Mouse (Mus musculus) liver, postnatal 0 days (tissue): ENCODE results near the gene Ccdc155. TPM values are rescaled to one million over a fixed set of nuclear protein-coding genes. Genes with fewer than 3 reads are reported as not detected.

Experiments used
- ATAC-seq: fragments of 200-750 bp; cut with Nextera tagmentation; 2 replicates; pipeline ENCODE4 v1.8.0; 2017; ENCODE audit warnings: mild to moderate bottlenecking, moderate library complexity
- DNase-seq: peaks from one replicate; pipeline ENCODE4 v3.0.0-alpha.2; 2016
- H3K27ac ChIP-seq: fragments of 300-500 bp; sonication (generic); 2 replicates; pipeline ENCODE4 v1.5.1; 2014; ENCODE audit warnings: antibody characterized with exemption, moderate library complexity, mild to moderate bottlenecking, low read depth
- H3K27me3 ChIP-seq: fragments of 300-500 bp; sonication (generic); 2 replicates; pipeline ENCODE4 v1.6.1; 2014; ENCODE audit warnings: low read length, control low read depth, mixed read lengths; ENCODE audit not compliant: insufficient read depth
- H3K36me3 ChIP-seq: fragments of 300-500 bp; sonication (generic); replicated peaks from 2 replicates; pipeline ENCODE4 v1.6.1; 2014; ENCODE audit warnings: mild to moderate bottlenecking, control low read depth, low read length, moderate library complexity, mixed read lengths; ENCODE audit not compliant: insufficient read depth
- H3K4me1 ChIP-seq: fragments of 300-500 bp; sonication (generic); 2 replicates; pipeline ENCODE4 v1.6.1; 2014; ENCODE audit warnings: antibody characterized with exemption, mild to moderate bottlenecking, control low read depth; ENCODE audit not compliant: insufficient read depth
- H3K4me2 ChIP-seq: fragments of 300-500 bp; sonication (generic); 2 replicates; pipeline ENCODE4 v1.6.1; 2014; ENCODE audit warnings: low read depth, mild to moderate bottlenecking, low read length, moderate library complexity, mixed read lengths
- H3K4me3 ChIP-seq: fragments of 300-500 bp; sonication (generic); 2 replicates; pipeline ENCODE4 v1.5.1; 2014; ENCODE audit warnings: low read depth, low read length
- H3K9ac ChIP-seq: fragments of 300-500 bp; sonication (generic); replicated peaks from 2 replicates; pipeline ENCODE4 v1.6.1; 2014; ENCODE audit warnings: mild to moderate bottlenecking, moderate library complexity
- H3K9me3 ChIP-seq: fragments of 300-500 bp; sonication (generic); 2 replicates; pipeline ENCODE4 v1.6.1; 2016; ENCODE audit warnings: mild to moderate bottlenecking, control low read depth, low read length, mixed read lengths
- CTCF ChIP-seq: sonication (generic); IDR thresholded peaks from 2 replicates; pipeline ENCODE4 v1.5.1; 2016; ENCODE audit warnings: antibody characterized with exemption, low read depth
- EP300 ChIP-seq: IDR thresholded peaks from 2 replicates; pipeline ENCODE4 v1.6.1; 2016; ENCODE audit warnings: antibody characterized with exemption, low read depth, mild to moderate bottlenecking
- WGBS: fragments of 180-500 bp; shearing (Covaris S2); extraction: QIAGEN DNeasy Blood & Tissue Kit; methylation state at CpG from one replicate; pipeline ENCODE4 v1.1.7; 2014; ENCODE audit not compliant: insufficient replicate concordance; 5-methylcytosine and 5-hydroxymethylcytosine counted together
- polyA plus RNA-seq: library from polyadenylated mRNA; unstranded; fragments of >200 nt; fragmentation: Nextera tagmentation; extraction: Ambion mirVana; gene quantifications from 2 replicates; pipeline ENCODE4 v1.2.1, GENCODE M21; 2015

Gene Ccdc155
- polyA plus RNA-seq, 1 experiment from 2014 or later, result not detected

DNA sequence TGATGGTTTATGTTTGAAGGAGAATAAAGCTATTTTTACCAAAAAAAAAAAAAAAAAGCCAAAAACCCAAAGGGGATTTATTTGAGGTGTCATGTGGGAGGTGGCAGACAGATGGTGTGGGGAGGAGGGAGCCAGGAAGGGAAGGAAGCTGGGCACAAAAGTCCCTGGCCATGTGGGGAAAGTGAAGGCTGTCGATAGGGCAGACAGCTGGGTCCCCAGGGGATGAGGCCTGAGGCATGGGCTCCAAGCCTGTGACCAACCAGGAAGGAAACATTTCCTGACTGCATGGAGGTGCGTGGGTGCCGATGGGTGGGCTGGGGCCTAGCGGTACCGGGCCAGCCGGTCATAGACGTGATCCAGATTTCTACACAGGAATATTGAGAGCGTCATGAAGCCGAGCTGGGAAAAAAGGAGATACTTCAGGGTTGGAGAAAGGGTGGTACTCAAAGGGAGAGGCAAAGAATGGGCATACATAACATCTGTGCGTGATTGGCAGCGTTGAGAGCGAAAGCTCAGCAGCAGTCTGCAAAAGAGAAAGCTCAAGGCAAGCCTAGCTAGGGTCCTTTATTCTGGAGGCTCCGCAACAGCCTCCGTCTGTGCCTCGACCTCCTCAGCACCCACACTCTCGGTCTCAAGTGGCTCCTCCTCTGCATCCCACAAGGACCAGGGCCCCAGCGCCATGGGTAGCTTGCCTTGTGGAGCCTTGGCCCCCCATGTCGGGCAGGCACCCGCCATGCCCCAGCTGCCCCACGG lies 29.1 kb upstream of the Ccdc155 start:
- Histone ChIP-seq H3K9ac (no peak overlapping the region), H3K4me1 (peaks cover 22% of the 10 kb centered on the region), H3K27ac (no peak overlapping the region), H3K4me2 (peak overlapping the region; percentile 33; the same call in 1 of the 2 replicates), H3K9me3 (no peaks in the 10 kb centered on the region), H3K27me3 (no peaks in the 10 kb centered on the region), H3K4me3 (no peak overlapping the region), H3K36me3 (peaks cover 11% of the 10 kb centered on the region)
- DNase-seq (peak; percentile 16), ATAC-seq (peak; percentile 17; the same call in 1 of the 2 replicates)
- TF ChIP-seq EP300 (no peak), CTCF (no peak)
- 49% methylated on average over 18 of the region's 20 CpGs for WGBS

DNA sequence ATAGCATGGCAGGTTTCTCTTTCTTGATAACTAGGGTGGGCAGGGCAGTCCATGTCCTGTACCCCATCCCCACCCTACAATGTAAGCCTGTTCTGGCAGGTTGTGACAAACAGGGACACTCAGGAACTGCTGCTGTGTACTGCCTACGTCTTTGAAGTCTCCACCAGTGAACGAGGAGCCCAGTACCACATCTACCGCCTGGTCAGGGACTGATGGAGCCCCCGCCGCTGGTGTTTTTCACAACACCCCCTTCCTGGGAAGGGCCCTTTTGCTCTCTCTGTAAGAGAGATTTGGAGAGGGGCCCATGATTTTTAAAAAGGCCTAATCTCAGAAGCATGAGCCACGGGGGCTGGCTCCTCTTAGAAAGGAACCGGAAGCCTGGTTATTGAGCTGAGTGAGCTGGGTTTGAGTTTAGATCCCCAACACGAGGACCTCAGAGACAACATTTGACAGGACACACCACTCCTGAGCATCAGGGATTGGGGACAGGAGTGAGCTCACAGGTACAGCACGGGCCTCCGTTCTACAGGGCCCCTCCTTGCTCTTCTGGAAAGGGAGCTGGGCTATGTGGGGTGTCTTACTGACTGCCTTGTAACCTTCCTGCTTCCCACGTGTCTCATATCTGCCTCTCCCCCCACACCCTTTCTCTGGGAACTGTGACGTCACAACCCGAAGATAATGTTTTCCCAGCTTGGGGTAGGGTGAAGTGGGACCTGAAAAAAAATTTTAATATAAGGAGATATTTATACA lies 28.2 kb upstream of the Ccdc155 start:
- Histone ChIP-seq H3K4me2 (no peak overlapping the region), H3K4me1 (peaks cover 19% of the 10 kb centered on the region), H3K4me3 (no peak overlapping the region), H3K27ac (no peak overlapping the region), H3K27me3 (no peaks in the 10 kb centered on the region), H3K9me3 (no peaks in the 10 kb centered on the region), H3K9ac (no peak overlapping the region), H3K36me3 (peaks cover 11% of the 10 kb centered on the region)
- TF ChIP-seq CTCF (no peak), EP300 (no peak)
- WGBS, result 65% methylated on average over 13 of the region's 13 CpGs
- DNase-seq (peak; percentile 10), ATAC-seq (no peak)

DNA sequence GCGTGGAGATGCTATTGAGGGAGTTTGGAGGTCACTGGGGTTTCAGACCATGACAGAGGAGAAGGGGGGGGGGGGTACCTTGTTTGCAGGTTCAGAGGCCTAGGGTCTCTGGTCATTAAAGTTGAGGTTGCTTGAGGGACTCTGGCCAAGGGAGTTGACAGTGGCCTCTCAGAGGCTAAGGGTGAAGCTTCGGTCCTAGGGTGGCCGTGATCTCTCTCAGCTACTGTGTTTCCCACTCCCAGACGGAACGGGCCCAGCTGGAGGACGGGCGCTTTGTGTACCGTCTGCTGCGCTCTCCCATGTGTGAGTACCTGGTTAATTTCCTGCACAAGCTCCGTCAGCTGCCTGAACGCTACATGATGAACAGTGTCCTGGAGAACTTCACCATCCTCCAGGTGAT lies 27.2 kb upstream of the Ccdc155 start:
- Histone ChIP-seq H3K27me3 (no peaks in the 10 kb centered on the region), H3K4me3 (no peak overlapping the region), H3K4me1 (peaks cover 18% of the 10 kb centered on the region), H3K9me3 (no peaks in the 10 kb centered on the region), H3K27ac (no peak overlapping the region), H3K4me2 (no peak overlapping the region), H3K9ac (no peak overlapping the region), H3K36me3 (peaks cover 11% of the 10 kb centered on the region)
- DNase-seq, result peak; percentile 13
- 87% methylated on average over 11 of the region's 11 CpGs for WGBS
- no peak for ATAC-seq
- no peak for TF ChIP-seq CTCF
- no peak for TF ChIP-seq EP300

DNA sequence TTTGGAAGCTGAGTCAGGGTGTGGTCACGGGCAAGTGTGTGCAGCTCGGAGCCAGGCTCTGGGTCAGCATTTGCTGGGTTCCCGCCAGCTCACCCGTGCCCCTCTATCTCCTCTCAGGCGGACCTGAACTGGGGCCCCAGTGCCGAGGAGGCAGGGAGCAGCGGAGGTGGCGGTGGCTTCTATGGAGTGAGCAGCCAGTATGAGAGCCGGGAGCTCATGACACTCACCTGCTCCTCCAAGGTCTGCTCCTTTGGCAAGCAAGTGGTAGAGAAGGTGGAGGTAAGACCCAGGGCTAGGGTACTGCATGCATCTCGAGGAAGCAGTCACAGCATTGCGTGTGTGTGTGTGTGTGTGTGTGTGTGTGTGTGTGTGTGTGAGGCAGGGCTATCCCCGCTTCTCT lies 26.5 kb upstream of the Ccdc155 start:
- Histone ChIP-seq H3K4me1 (peaks cover 18% of the 10 kb centered on the region), H3K27me3 (no peaks in the 10 kb centered on the region), H3K27ac (no peak overlapping the region), H3K9ac (no peak overlapping the region), H3K4me3 (no peak overlapping the region), H3K36me3 (peaks cover 11% of the 10 kb centered on the region), H3K9me3 (no peaks in the 10 kb centered on the region), H3K4me2 (no peak overlapping the region)
- WGBS, result 70% methylated on average over 12 of the region's 12 CpGs
- TF ChIP-seq CTCF (no peak), EP300 (no peak)
- no peak for ATAC-seq
- DNase-seq, result peak; percentile 11

DNA sequence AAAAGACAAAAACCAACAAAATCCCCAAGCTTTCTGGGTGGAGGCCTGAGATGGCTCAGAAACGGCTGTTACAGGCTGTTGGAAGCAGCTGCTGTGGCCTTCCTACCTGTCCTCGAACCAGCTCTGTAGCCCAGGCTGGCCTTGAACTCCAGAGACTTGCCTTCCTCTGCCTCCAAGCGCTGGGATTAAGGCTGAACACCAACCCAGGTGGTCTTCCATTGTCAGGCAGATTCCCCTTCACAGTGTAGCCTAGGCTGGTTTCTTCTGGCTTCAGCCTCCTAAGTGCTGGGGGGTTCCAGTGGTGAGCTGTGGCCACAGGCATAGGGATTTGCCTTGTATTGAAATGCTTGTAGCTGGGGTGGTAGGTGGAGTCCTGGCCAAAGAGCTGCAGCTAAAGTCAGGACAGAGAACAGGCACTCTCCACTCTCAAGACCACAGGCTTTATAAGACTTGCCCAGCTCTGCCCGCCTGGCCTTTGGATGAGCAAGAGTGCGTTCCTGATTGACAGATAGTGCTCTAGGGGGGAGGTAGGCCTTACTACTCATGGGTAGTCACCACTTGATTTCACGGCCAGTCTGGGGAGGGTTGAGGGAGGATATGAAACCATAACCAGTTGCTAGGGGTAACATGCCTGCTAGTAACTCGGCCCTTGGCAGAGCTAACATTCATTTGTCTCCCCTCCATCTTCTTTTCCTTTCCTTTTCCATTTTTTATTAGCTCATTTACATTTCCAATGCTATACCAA lies 24.9 kb upstream of the Ccdc155 start:
- Histone ChIP-seq H3K4me2 (no peak overlapping the region), H3K36me3 (peaks cover 11% of the 10 kb centered on the region), H3K9ac (no peak overlapping the region), H3K4me3 (no peak overlapping the region), H3K4me1 (peaks cover 11% of the 10 kb centered on the region), H3K27me3 (no peaks in the 10 kb centered on the region), H3K9me3 (no peaks in the 10 kb centered on the region), H3K27ac (no peak overlapping the region)
- DNase-seq (peak; percentile 15), ATAC-seq (no peak)
- no peak for TF ChIP-seq CTCF
- TF ChIP-seq EP300, result no peak
- WGBS, result 63% methylated on average over 7 of the region's 7 CpGs

DNA sequence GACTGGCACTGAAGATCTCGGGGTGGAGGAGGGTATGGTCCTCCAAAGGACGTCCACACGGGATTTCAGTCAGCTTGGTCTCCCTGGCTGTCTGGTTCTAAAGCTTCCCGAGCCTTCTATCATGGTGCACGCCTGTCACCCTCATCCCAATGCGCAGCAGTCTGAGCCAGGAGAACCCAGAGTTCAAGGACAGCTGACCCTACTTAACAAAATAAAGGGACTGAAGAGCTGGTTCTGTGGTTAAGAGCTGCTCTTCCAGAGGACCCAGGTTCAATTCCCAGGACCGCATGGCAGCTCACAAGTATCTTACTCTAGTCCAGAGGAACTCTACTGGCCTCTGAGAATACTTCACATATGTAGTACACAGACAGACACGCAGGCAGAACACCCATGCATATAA lies 24.4 kb upstream of the Ccdc155 start:
- Histone ChIP-seq H3K4me2 (no peak overlapping the region), H3K9me3 (no peaks in the 10 kb centered on the region), H3K36me3 (peaks cover 11% of the 10 kb centered on the region), H3K27me3 (no peaks in the 10 kb centered on the region), H3K4me1 (peaks cover 6% of the 10 kb centered on the region), H3K27ac (no peak overlapping the region), H3K9ac (no peak overlapping the region), H3K4me3 (no peak overlapping the region)
- no peak for TF ChIP-seq EP300
- no peak for TF ChIP-seq CTCF
- WGBS, result 82% methylated on average over 8 of the region's 8 CpGs
- DNase-seq (no peak), ATAC-seq (no peak)
